Mouse (Mus musculus): Measurements from ENCODE around the gene Cep250.

The Cep250 gene

DNA sequence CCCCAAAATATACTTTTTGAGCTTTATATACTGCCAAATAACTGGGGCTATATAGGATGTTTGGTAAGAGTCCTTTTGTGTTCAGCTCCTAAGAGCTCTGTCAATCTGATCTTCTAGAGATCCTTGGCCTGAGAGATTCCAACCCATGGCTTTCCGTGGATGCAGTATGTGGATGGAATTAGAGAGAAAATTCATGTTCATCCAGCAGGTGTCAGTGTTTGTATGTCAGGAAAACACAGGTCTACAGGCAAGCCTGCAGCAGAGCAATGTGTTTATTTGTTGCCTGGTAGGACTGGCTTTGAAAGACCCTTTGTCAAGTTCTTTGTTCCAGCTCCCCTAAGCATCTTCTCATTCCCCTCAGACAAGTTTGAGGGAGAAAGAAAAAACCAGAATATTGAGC lies 6.7 kb downstream of the Cep250 start:
- DNase-seq (ENCODE audit: low spot score in 2 of 2) = peak in 1 of 2 experiments; percentile 14

DNA sequence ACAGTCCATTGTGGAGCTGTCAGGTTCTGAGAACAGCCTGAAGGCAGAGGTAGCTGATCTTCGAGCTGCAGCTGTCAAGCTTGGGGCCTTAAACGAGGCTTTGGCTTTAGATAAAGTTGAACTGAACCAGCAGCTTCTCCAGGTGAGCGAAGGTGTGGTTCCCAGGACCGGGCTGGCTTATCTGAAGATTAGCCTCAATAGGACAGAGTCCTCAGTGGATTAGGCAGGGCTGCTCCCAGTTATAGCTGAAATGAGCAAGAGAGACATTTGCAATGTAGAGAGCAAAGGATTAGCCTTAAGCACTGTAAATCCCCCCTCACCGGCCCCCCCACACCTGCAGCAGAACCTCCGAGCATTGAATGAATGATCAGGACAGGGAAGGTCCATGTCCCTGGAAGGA lies 17.1 kb downstream of the Cep250 start:
- DNase-seq (ENCODE audit: low spot score in 2 of 2) = no peak

DNA sequence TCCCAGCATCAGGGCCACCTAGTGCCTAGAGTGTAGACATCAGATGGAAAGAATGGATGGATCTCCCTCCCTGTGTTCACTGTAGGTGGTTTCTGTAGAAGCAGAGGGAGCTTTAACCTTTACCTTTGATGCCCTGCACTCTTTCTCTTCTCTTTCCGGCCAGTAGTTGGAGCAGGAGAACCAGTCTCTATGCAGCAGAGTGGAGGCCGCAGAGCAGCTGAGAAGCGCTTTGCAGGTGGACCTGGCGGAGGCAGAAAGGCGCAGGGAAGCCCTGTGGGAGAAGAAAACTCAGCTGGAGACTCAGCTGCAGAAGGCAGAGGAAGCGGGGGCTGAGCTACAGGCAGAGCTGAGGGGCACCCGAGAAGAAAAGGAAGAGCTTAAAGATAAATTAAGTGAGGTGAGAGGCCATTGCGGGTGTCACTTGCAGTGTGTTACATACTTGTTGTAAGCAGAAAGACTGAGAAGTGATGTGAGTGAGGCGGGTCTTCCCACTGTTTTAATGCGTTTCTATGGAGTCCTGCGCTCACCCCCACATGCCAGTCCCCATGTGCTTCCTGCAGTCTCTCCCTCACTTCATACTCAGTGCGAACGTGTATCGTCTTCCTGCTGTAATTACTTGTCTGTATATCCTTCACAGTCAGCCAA lies 18.0 kb downstream of the Cep250 start:
- DNase-seq (ENCODE audit: low spot score in 2 of 2) = no peak

DNA sequence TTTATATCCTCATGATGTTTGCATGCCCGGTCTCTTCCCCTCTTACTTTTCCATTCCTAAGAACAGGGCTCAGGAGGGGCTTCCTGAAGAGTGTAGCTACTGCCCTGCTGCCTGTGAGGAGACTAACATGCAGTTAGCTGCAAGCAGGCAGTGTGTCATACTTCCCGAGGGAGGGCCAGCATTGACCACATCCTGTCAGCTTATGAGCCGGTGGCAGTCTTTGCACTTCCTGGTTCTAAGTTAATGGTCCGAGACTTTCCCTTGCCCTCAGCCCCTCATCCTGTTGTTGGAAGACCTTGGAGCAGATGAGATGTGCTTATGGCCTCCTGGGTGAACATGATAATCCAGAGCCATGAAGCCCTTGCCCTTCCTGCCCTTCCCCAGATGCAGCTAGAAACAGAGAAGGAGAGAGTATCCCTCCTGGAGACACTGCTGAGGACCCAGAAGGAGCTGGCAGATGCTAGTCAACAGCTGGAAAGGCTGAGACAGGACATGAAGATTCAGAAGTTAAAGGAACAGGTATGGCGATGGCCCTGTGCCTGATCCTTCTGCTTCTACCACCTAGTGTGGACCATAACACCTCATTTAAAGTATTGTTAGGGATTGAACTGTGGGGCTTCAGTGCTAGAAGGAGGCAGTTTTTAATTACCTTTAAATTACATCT lies 23.2 kb downstream of the Cep250 start:
- peak; percentile 42 to 71 for DNase-seq (ENCODE audit: low spot score in 2 of 2)

DNA sequence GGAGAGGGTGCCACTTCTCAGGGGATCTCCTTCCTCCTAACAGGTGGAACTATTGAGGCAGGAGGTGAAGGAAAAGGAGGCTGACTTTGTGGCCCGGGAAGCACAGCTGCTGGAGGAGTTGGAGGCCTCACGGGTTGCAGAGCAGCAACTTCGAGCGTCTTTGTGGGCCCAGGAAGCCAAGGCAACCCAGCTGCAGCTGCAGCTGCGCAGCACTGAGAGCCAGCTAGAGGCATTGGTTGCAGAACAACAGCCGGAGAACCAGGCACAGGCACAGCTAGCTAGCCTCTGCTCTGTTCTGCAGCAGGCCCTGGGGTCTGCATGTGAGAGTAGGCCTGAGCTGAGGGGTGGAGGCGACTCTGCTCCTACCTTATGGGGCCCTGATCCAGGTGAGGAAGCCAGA lies 29.5 kb downstream of the Cep250 start:
- no peak for DNase-seq (ENCODE audit: low spot score in 2 of 2)

DNA sequence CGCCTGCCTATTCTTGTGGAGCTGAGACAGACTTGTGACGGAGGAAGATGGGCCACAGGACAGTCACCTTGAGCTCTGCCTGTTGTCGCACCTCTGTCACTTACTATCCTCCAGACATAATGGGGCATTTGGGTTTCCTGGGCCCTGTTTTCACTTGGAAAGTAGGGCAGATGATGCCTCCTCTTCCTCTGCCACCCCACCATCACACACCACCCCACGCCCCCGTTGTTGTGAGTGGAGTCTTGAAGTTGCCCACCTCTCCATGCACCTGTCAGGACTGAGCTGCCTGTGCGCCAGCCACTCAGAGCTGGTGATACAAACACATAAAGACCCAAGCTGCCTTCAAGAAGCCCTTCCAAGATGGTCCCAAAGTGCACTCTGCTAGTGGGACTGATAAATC lies 30.9 kb downstream of the Cep250 start:
- DNase-seq (ENCODE audit: low spot score in 2 of 2) = no peak

DNA sequence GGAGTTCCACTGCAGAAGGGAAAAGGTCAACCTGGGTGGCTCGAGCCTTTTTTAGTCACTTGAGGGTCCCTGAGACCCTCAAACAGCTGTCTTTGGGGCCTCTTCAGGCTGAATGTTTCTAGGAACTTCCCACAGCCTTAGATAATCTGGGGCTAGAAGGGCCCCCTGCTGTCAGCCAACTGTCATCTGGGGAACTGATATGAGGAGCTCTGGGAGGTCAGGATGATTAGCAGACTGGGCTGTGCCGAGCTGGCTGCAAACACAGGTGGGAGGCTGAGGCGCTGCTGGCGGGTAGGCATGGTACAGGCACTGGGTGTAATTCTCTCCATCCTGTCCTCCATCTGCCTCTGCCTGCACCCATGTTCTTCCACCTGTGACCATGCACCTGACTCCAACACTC lies 32.8 kb downstream of the Cep250 start:
- no peak for DNase-seq (ENCODE audit: low spot score in 2 of 2)

DNA sequence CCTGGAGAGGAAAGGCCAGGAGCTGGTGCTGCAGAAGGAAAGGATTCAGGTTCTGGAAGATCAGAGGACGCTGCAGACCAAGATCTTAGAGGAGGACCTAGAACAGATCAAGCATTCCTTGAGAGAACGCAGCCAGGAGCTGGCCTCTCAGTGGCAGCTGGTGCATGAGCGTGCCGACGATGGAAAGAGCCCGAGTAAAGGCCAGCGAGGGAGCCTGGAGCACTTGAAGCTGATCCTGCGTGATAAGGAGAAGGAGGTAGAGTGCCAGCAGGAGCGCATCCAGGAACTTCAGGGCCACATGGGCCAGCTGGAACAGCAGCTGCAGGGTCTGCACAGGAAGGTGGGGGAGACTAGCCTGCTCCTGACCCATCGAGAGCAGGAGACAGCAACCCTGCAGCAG lies 34.9 kb downstream of the Cep250 start:
- DNase-seq (ENCODE audit: low spot score in 2 of 2) = no peak

DNA sequence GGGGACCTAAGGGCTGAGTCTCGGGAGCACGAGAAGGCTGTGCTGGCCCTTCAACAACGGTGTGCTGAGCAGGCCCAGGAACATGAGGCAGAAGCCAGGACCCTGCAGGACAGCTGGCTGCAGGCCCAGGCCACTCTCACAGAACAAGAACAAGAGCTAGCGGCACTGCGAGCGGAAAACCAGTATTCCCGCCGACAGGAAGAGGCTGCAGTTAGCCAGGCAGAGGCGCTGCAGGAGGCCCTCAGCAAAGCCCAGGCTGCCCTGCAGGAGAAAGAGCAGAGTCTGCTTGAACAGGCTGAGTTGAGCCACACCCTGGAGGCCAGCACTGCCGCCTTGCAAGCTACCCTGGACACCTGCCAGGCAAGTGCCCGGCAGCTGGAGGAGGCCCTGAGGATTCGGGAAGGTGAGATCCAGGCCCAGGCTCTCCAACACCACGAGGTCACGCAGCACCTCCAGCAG lies 35.6 kb downstream of the Cep250 start:
- peak; percentile 40 to 49 for DNase-seq (ENCODE audit: low spot score in 2 of 2)

DNA sequence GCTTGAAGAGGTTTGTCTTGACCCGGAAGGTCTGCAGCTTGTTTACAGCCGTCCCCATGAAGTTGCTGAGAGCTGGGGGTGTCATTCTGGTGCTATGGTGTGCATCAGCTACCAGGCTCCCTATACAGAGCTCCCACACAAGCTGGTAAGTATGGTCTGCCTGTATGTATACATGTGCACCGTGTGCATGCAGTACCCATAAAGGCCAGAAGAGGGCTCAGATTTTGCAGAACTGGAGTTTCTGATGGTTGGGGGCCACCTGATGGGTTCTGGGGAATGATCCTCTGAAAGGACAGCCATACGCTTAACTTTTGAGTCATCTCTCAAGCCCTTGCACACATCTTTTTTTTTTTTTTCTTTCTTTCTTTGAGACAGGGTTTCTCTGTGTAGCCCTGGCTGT lies 49.1 kb downstream of the Cep250 start:
- DNase-seq (ENCODE audit: low spot score in 2 of 2) = no peak

DNA sequence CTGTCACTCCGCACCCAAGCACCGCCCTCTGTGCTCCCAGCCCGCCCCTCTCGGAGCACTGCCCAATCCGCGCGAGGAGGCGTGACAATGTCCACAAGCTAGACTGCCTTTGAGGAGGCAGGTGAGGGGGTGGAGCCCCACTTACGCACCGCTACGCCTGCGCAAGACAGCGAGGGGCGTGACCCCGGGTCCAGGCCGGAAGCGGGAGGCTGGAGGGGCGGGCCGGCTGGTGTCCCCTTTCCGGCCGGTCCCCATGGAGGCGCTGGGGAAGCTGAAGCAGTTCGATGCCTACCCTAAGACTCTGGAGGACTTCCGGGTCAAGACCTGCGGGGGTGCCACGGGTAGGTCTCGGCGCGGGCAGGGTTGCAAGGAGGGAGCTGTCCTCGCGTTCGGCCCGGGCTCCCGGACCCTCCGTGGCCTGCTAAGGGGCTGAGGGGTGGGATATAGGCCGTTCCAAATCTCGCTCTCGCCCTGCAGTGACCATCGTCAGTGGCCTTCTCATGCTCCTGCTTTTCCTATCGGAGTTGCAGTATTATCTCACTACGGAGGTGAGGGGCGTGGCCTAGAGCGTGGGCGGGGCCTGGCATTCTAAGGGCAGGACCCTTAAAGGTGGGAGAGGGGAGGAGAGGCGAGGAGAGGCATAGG lies 51.8 kb downstream of the Cep250 start, which contains the start of the genes 6430550D23Rik and Ergic3:
Gene 6430550D23Rik, minus strand, starts transcription at position 90 of the 645 bp plus-strand sequence.
Gene Ergic3, plus strand, starts transcription at position 158 of the 645 bp plus-strand sequence.
- peak; percentile 98 for DNase-seq (ENCODE audit: low spot score in 2 of 2)

DNA sequence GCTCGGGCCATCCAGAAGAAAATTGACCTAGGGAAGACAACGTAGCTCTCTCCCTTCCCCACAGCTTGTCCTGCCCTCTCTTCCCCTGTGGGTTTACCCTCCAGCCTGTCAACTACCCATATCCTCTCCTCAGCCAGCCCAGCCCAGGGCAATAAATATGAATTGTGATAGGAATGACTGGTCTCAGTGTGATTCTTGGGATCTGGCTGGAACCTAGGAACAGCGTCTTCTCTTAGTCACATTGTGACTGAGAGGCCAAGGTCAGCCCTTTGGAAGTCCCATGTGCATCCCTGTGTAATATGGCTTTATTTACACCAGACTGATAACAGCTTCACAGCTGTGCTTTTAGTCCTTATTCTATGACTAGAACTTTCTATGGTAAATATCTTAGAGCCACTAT lies 61.8 kb downstream of the Cep250 start:
- no peak for DNase-seq (ENCODE audit: low spot score in 2 of 2)

DNA sequence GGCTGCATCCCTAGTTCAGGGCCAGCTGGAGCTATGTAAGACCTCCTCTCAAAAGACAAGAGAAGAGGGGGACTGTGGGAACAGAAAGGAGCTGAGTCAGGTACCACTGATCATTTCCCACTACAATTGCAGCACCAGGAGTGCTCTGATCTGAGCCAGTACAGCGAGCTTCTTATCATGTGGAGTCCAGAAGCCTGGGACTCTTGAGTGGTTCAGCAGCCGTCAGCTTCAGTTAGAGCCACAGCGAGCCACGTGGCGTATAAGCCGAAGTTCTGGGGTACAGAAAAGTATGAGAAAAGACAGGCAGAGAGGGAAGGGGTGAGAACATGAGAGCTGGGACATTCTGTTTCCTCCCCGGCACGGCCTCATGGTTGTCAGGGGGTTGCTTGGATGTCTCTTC lies 65.0 kb downstream of the Cep250 start:
- DNase-seq (ENCODE audit: low spot score in 2 of 2) = no peak

DNA sequence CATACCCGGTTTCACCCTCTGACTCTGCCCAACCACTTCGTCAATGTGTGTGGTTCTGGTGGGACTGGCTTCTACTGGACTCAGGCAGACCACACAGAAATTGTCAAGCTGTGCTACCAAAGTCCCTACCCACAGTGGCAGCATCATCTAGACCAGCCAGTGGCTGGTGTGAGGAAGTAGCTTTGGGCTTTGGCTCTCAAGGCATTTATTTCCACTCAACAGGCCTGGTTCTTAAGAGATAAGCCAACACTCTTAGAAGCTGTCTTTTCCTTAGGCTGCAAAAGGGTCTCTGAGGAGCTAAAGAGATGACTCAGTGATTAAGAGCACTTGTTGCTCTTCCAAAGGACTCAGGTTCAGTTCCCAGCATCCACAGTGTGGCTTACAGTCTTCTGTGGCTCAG lies 65.5 kb downstream of the Cep250 start:
- DNase-seq (ENCODE audit: low spot score in 2 of 2) = no peak

DNA sequence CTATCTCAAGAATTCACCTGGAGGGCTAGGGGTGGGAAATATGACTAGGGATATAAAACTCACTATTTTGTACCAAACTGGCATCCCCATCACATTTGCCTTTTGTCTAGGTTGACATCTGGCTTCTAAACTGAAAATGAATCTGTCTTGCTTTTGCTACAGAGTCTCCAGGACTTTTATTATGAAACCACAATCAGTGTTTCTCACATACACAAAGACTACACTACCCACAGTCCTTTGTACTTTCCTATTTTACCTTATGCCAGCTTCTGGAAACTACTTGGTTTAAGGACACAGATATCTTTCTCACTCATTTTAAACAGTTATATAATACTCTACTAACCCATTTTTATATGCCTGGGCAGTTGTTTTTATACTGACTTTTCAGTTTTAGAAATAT lies 69.2 kb downstream of the Cep250 start:
- DNase-seq (ENCODE audit: low spot score in 2 of 2) = no peak

DNA sequence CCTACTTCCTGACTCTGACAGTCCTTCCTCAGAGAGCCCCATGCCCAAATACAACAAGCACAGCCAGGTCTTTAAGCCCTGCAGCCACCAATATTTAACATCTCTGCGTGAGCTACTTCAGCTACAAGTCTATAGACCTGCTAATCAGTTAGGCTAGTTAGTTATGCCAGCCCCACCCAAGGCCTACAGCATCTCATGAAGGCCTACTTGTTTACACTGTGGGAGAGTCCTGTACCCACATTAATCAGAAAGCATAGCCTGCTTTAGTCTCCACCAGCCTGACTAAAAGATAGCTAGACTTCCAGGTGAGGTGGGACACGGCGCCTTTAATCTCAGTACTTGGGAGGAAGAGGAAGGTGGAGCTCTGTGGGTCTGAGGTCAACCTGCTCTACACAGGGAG lies 83.1 kb downstream of the Cep250 start:
- no peak for DNase-seq (ENCODE audit: low spot score in 2 of 2)

DNA sequence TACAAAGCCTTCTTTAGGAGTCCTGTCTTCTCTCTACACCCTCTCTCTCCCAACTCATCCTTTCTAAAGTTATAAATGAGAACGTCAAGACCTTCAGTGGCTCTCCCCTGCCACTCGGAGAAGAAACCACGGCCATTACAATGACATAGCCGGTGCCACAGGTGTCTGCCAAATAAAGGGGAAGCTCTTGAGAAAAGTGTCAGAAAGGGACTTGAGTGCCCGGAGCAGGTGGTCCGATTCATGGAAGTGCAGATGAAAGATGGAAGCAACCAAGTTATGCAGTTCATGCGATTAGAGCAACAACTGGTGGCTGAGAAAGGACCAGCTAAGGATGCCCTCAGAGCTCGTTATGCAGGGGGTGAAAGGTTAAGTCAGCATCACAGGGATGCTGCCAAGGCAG lies 86.6 kb downstream of the Cep250 start:
- no peak for DNase-seq (ENCODE audit: low spot score in 2 of 2)

DNA sequence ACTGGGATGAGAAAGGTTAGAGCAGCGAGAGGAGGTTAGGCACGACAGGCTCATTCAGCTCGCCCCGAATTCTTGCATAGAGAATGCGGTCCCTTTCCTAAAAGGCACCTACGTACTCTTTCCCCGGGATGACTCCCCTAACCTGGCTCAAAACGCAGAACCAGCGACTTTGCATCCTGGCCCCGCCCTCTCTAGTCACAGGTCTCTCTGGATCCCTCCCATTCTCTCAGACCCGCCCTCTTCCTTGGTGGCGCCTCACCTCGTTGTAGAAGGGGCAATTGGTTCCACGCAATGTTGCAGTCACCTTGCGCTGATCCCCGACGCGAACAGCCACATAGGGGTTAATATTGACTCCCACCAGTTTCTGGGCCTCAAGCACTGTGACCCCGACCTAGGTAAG lies 91.7 kb downstream of the Cep250 start:
- DNase-seq (ENCODE audit: low spot score in 2 of 2) = no peak

Measured in heart, adult 9 months (tissue).